Mouse (Mus musculus): ENCODE measurements around the gene AA467197. TPM values are rescaled to one million over a fixed set of nuclear protein-coding genes. Genes with fewer than 3 reads are reported as not detected.

Gene AA467197
- polyA plus RNA-seq, 1 experiment, result not detected

DNA sequence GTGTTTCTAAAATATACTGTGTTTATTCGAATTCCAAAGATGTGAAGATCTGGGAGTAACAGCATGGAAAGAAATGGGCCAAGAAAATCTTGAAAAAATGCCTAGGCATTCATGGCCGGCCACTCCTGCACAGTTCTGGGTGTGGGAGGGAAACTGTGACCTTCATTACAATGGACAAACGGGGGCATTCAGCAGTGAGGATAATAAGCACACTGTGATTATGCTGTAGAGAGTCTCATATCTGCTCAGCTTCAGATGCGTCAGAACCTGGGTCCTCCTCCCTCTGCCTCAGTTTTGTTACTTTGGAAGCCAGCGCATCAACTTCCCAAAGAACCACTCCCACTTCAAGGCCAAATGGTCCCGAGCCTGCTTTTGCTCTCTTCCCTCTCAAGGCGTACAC is 10.9 kb upstream of the AA467197 start:
- H3K4me3 ChIP-seq (ENCODE audit: insufficient read depth, low read depth, low read length), result no peak overlapping the region
- H3K4me1 ChIP-seq (ENCODE audit: control insufficient read depth, insufficient read depth, insufficient read length, low read length), result no peaks in the 10 kb centered on the region
- H3K27ac ChIP-seq (replicated peaks; ENCODE audit: low read depth, low read length), result no peak overlapping the region

GRCm38 (mm10) chr2:122628976-122629375 is 7.8 kb upstream of the AA467197 start:
- no peak overlapping the region for H3K27ac ChIP-seq (replicated peaks; ENCODE audit: low read depth, low read length)
- no peaks in the 10 kb centered on the region for H3K4me1 ChIP-seq (ENCODE audit: control insufficient read depth, insufficient read depth, insufficient read length, low read length)
- no peak overlapping the region for H3K4me3 ChIP-seq (ENCODE audit: insufficient read depth, low read depth, low read length)

DNA sequence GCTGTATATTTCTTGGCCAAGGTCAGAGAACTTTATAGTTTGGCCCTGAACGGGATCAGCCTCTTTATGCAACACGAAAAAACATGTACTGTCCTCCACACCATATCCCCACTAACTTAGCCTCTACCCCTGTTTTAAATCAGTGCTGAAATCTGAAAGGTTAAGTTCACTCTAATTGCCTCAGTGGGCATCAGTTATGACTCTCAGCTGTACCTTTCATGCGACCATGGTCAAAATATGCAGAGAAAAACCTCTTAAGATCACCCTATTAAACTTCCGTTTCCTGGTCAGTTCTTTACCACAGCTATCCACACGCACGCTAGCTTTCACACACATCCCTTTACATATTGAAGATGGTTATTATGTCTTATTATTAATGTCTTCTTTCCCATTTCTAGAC is 6.9 kb upstream of the AA467197 start:
- Histone ChIP-seq H3K27ac (replicated peaks; ENCODE audit: low read depth, low read length) (no peak overlapping the region), H3K4me1 (ENCODE audit: control insufficient read depth, insufficient read depth, insufficient read length, low read length) (no peaks in the 10 kb centered on the region), H3K4me3 (ENCODE audit: insufficient read depth, low read depth, low read length) (no peak overlapping the region)

DNA sequence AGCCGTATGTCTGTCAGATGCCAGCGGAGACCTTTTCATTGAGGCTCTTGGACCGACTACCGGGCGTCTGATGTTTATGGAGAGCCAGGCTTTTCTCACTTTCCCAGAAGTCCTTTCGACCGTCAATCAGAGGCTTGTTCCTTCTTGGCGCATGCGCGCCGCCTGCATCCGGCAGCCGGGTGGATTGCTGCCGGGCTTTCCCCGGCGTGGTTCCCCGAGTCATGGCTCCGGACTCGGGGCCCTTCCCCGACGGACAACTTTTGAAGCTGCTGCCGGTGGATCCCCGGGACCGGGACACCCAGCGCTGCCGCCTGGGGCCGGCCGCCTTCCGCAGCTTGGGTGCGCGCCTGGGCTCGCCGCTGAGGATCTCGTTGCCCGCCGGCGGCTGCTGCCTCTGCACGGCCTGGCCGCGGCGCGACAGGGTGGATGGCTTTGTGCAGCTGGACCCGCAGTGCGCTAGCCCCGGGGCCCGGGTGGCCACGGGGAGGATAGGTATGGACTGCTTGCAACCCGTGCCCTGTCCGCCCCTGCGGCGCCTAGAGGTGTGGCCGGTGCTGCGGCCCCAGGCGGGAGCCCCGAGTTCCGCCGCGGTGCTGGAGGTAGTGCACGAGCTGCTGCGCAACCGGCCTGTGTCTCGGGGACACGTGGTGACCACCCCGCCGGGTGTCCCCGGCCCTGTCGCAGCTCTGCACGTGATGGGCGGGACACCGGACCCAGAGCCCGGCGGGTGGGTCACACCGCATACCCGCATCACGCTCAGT is 6.1 kb upstream of the AA467197 start:
- Histone ChIP-seq H3K4me1 (ENCODE audit: control insufficient read depth, insufficient read depth, insufficient read length, low read length) (no peaks in the 10 kb centered on the region), H3K27ac (replicated peaks; ENCODE audit: low read depth, low read length) (0 out of 2 replicates have a peak overlapping the region, but pooled peaks have one; percentile 4), H3K4me3 (ENCODE audit: insufficient read depth, low read depth, low read length) (peak overlapping the region; percentile 95)

GRCm38 (mm10) chr2:122631226-122631801 is 5.5 kb upstream of the AA467197 start:
- no peaks in the 10 kb centered on the region for H3K4me1 ChIP-seq (ENCODE audit: control insufficient read depth, insufficient read depth, insufficient read length, low read length)
- peak overlapping the region; percentile 95 for H3K4me3 ChIP-seq (ENCODE audit: insufficient read depth, low read depth, low read length)
- H3K27ac ChIP-seq (replicated peaks; ENCODE audit: low read depth, low read length), result no peak overlapping the region

- Histone ChIP-seq H3K4me3 (ENCODE audit: insufficient read depth, low read depth, low read length) (peak overlapping the region; percentile 59), H3K27ac (replicated peaks; ENCODE audit: low read depth, low read length) (no peak overlapping the region), H3K4me1 (ENCODE audit: control insufficient read depth, insufficient read depth, insufficient read length, low read length) (no peaks in the 10 kb centered on the region)
Observed at GRCm38 (mm10) chr2:122637526-122637997, 776 bp downstream of the AA467197 start.

GRCm38 (mm10) chr2:122638029-122638428 is 1.2 kb downstream of the AA467197 start:
- no peaks in the 10 kb centered on the region for H3K4me1 ChIP-seq (ENCODE audit: control insufficient read depth, insufficient read depth, insufficient read length, low read length)
- peak overlapping the region; percentile 59 for H3K4me3 ChIP-seq (ENCODE audit: insufficient read depth, low read depth, low read length)
- no peak overlapping the region for H3K27ac ChIP-seq (replicated peaks; ENCODE audit: low read depth, low read length)

GRCm38 (mm10) chr2:122638673-122639072 is 1.9 kb downstream of the AA467197 start:
- Histone ChIP-seq H3K4me3 (ENCODE audit: insufficient read depth, low read depth, low read length) (no peak overlapping the region), H3K4me1 (ENCODE audit: control insufficient read depth, insufficient read depth, insufficient read length, low read length) (no peaks in the 10 kb centered on the region), H3K27ac (replicated peaks; ENCODE audit: low read depth, low read length) (no peak overlapping the region)

GRCm38 (mm10) chr2:122652096-122653084 is 15.6 kb downstream of the AA467197 start:
- peak overlapping the region; percentile 89 for H3K27ac ChIP-seq (replicated peaks; ENCODE audit: low read depth, low read length)
- H3K4me1 ChIP-seq (ENCODE audit: control insufficient read depth, insufficient read depth, insufficient read length, low read length), result peaks cover 4% of the 10 kb centered on the region; the same call in 1 of the 2 replicates
- no peak overlapping the region for H3K4me3 ChIP-seq (ENCODE audit: insufficient read depth, low read depth, low read length)

GRCm38 (mm10) chr2:122656052-122656451 is 19.3 kb downstream of the AA467197 start:
- no peak overlapping the region for H3K4me3 ChIP-seq (ENCODE audit: insufficient read depth, low read depth, low read length)

GRCm38 (mm10) chr2:122656767-122657166 is 20.0 kb downstream of the AA467197 start:
- Histone ChIP-seq H3K4me1 (ENCODE audit: control insufficient read depth, insufficient read depth, insufficient read length, low read length) (peaks cover 1% of the 10 kb centered on the region; the same call in 1 of the 2 replicates), H3K4me3 (ENCODE audit: insufficient read depth, low read depth, low read length) (no peak overlapping the region), H3K27ac (replicated peaks; ENCODE audit: low read depth, low read length) (no peak overlapping the region)

More at GRCm38 (mm10) chr2:122656052-122656451, 19.3 kb downstream of the AA467197 start:
- Histone ChIP-seq H3K27ac (replicated peaks; ENCODE audit: low read depth, low read length) (no peak overlapping the region), H3K4me1 (ENCODE audit: control insufficient read depth, insufficient read depth, insufficient read length, low read length) (peaks cover 4% of the 10 kb centered on the region; the same call in 1 of the 2 replicates)

DNA sequence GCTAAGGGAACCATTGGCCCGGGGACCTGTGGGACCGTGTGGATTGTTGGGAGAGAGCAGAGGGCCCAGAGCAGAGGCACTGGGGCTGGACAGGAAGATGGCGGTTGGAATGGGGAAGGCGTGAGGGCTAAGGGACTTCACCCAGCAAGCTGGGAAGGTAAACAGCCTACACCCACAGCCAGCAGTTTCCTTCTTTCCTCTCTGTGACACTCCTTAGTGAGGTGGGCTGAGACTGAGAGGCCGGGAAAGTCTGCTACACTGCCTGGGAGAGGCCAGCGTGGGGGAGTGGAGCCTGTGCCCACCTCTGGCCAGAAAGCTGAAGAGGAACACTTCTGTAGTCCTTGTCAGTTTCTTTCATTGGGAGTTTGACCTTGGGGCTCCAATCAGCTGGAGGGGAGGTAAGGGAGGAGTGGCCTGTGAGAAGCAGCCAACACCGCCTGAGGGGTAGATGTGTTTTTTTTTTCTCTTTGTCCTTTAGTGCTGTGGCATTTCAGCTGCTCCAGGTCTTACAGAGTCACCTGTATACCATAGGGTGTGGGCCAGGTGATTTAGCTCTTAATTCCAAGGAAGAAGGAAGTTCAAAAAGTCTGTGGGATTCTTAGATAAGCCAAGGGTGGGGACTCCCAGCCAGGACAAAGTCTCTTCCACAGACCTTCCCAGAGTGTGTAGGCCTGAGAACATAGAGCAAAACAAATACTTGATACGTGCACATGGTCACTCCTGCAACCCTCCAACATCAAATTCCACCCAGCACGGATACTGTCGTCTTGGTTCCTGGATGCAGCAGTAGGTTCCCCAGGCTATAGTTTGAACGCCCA is 21.1 kb downstream of the AA467197 start:
- Histone ChIP-seq H3K4me1 (ENCODE audit: control insufficient read depth, insufficient read depth, insufficient read length, low read length) (no peaks in the 10 kb centered on the region), H3K27ac (replicated peaks; ENCODE audit: low read depth, low read length) (no peak overlapping the region), H3K4me3 (ENCODE audit: insufficient read depth, low read depth, low read length) (no peak overlapping the region)

DNA sequence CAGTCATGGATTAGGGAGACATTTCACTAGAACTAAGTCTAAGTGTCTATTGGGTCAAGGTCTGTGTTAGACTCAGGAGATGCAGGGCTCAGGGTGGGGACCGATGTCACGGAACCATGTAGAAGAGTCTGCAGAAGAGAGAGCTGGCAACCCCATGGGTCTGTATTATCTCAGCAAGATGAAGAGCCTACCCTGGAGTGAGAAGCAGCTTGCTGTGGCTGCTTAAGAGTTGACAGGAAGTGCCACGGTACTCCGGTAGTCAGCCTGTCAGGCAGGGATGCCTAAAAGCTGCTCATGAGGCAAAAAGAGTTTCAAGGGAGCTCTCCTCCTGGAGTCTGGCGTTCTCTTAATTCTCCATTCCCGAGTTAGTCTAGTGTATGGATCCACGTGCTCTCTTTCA is 23.0 kb downstream of the AA467197 start:
- Histone ChIP-seq H3K4me3 (ENCODE audit: insufficient read depth, low read depth, low read length) (no peak overlapping the region), H3K27ac (replicated peaks; ENCODE audit: low read depth, low read length) (no peak overlapping the region), H3K4me1 (ENCODE audit: control insufficient read depth, insufficient read depth, insufficient read length, low read length) (no peaks in the 10 kb centered on the region)

DNA sequence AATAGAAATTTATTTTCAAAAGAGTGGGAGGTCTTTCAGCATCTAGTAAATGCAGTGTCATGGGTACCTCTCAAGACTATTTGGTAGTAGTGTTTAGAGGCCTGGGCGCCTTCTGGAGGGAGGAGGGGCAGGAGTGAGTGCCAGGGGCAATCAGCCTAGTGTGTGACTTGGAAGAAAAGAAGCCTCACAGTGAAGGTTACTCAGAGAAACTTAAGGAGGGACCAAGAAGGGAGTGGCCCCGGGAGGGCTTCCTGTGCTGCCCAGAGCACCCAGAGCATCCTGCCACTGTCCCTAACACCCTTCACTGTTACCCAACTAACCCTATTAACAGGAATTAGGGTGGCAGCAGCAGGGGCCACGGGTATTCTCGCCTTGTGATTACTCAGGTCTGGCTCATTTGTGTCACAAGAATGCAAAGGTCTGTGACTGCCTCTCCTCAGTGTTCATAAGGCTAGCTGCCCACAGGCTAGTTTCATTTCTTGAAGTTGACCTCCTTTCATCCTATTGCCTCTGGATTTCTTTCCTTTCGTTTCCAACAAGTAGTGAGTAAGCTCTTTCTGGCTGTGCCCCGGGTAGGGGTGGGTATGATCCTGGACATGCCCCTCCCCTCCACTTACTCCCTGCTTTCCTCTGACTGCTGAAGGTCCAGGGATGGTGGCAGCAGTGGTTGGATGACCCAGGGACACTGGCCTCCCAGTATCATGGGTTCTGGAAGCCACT is 28.6 kb downstream of the AA467197 start:
- H3K4me1 ChIP-seq (ENCODE audit: control insufficient read depth, insufficient read depth, insufficient read length, low read length), result 0 out of 2 replicates have a peak, but pooled peaks cover 4% of the 10 kb centered on the region
- no peak overlapping the region for H3K27ac ChIP-seq (replicated peaks; ENCODE audit: low read depth, low read length)

More for the DNA sequence above, 28.6 kb downstream of the AA467197 start:
- no peak overlapping the region for H3K4me3 ChIP-seq (ENCODE audit: insufficient read depth, low read depth, low read length)

Data from brown adipose tissue, adult 24 weeks (tissue).